Mouse (Mus musculus) lung, embryonic 14.5 days (tissue): Measurements from ENCODE around the gene Retreg3. TPM values are rescaled to one million over a fixed set of nuclear protein-coding genes. Genes with fewer than 3 reads are reported as not detected.
A peak's percentile ranks its signal among the peaks of the same experiment; 100 is the strongest.

Source experiments
- ATAC-seq: fragments of 200-750 bp; cut with Nextera tagmentation; 2 replicates; pipeline ENCODE4 v1.8.0; 2017; ENCODE audit warnings: mild to moderate bottlenecking, moderate TSS enrichment, moderate library complexity; ENCODE audit not compliant: insufficient read depth
- DNase-seq: peaks from one replicate; pipeline ENCODE4 v3.0.0-alpha.2; 2015
- H3K27ac ChIP-seq: fragments of 300-500 bp; sonication (generic); 2 replicates; pipeline ENCODE4 v1.5.1; 2014; ENCODE audit warnings: low read depth, mild to moderate bottlenecking, moderate library complexity
- H3K27me3 ChIP-seq: fragments of 300-500 bp; sonication (generic); 2 replicates; pipeline ENCODE4 v1.6.1; 2014; ENCODE audit warnings: low read length, control low read depth; ENCODE audit not compliant: insufficient read depth
- H3K36me3 ChIP-seq: fragments of 300-500 bp; sonication (generic); 2 replicates; pipeline ENCODE4 v1.6.1; 2014; ENCODE audit warnings: control low read depth; ENCODE audit not compliant: insufficient read depth
- H3K4me1 ChIP-seq: fragments of 300-500 bp; sonication (generic); 2 replicates; pipeline ENCODE4 v1.6.1; 2014; ENCODE audit warnings: antibody characterized with exemption, control low read depth; ENCODE audit not compliant: insufficient read depth
- H3K4me2 ChIP-seq: fragments of 300-500 bp; sonication (generic); 2 replicates; pipeline ENCODE4 v1.6.1; 2014; ENCODE audit warnings: mild to moderate bottlenecking
- H3K4me3 ChIP-seq: fragments of 300-500 bp; sonication (generic); 2 replicates; pipeline ENCODE4 v1.5.1; 2014; ENCODE audit warnings: low read depth, low read length
- H3K9ac ChIP-seq: fragments of 300-500 bp; sonication (generic); 2 replicates; pipeline ENCODE4 v1.6.1; 2014
- H3K9me3 ChIP-seq: fragments of 300-500 bp; sonication (generic); 2 replicates; pipeline ENCODE4 v1.6.1; 2016; ENCODE audit warnings: low read depth, low read length, control low read depth
- CTCF ChIP-seq: IDR thresholded peaks from 2 replicates; pipeline ENCODE4 v1.5.1; 2016; ENCODE audit warnings: antibody characterized with exemption, low read depth
- WGBS: fragments of 180-500 bp; shearing (Covaris S2); extraction: QIAGEN DNeasy Blood & Tissue Kit; methylation state at CpG from one replicate; pipeline ENCODE4 v1.1.7; 2014; 5-methylcytosine and 5-hydroxymethylcytosine counted together
- polyA plus RNA-seq: library from polyadenylated mRNA; unstranded; fragments of >200 nt; fragmentation: Nextera tagmentation; extraction: Ambion mirVana; gene quantifications from 2 replicates; pipeline ENCODE4 v1.2.1, GENCODE M21; 2014

Gene Retreg3
- polyA plus RNA-seq, result 9.3 and 9.4 TPM in 2 replicates

DNA sequence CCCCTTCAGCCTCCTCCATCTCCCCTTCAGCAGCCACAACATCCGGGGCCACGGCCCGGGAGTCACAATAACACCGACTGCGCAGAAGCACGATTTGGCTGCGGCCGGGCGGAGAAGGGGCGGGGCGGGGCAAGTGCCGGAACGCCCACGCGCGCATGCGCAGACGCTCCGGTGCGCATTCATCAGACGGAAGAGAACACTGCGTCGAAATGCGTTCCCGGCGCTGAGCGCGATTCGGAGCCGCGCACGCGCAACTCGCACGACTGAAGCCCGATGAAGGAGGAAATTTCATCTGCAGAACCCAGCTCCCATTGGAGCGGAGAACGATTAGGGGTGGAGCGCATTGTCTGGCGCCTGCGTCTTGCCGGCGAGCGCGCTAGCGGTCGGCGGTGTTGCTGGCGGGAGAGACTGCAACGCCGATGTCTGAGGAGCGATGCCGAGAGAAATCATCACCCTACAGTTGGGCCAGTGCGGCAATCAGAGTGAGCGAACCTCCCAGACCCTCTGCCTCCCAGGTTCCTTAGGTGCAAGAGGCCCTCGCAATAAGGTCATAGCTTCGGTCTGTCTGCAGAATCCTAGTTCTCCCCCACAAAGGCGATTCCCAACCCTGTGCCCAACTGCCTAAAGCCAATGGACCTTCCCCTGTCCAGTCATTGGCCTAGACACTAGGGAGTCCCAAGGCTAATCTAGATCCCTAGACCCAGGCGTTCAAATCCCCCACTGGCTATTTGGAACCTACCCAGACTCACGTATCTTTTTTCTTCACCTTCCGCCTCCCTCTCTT lies at the start of gene Retreg3, which contains the start of gene Tubg1:
Gene Retreg3, minus strand, starts transcription at position 133 of the 784 bp plus-strand sequence.
Gene Tubg1, plus strand, starts transcription at position 178 of the 784 bp plus-strand sequence.
- no peak for TF ChIP-seq CTCF
- Histone ChIP-seq H3K36me3 (peaks cover 31% of the 10 kb centered on the region), H3K4me1 (peaks cover 16% of the 10 kb centered on the region), H3K27me3 (no peaks in the 10 kb centered on the region), H3K9ac (peak within 1 kb of the TSS; percentile 85), H3K27ac (peak within 1 kb of the TSS; percentile 92), H3K9me3 (no peaks in the 10 kb centered on the region), H3K4me2 (peak within 1 kb of the TSS; percentile 96), H3K4me3 (peak within 1 kb of the TSS; percentile 91)
- DNase-seq (peak; percentile 100), ATAC-seq (peak; percentile 96)
- under 1% methylated on average over 61 of the region's 61 CpGs for WGBS

GRCm38 (mm10) chr11:101168301-101168980 lies 48.7 kb upstream of the Retreg3 start:
- DNase-seq, result no peak
- H3K4me3 ChIP-seq, result peak overlapping the region; percentile 65
- H3K9ac ChIP-seq, result no peak overlapping the region
- no peak for TF ChIP-seq CTCF
- no peak overlapping the region for H3K27ac ChIP-seq
- H3K9me3 ChIP-seq, result no peaks in the 10 kb centered on the region
- 71% methylated on average over 18 of the region's 18 CpGs for WGBS
- peaks cover 49% of the 10 kb centered on the region for H3K27me3 ChIP-seq
- H3K4me1 ChIP-seq, result peaks cover 13% of the 10 kb centered on the region
- no peak for ATAC-seq
- peaks cover 48% of the 10 kb centered on the region for H3K36me3 ChIP-seq
- peak overlapping the region; percentile 96 for H3K4me2 ChIP-seq

DNA sequence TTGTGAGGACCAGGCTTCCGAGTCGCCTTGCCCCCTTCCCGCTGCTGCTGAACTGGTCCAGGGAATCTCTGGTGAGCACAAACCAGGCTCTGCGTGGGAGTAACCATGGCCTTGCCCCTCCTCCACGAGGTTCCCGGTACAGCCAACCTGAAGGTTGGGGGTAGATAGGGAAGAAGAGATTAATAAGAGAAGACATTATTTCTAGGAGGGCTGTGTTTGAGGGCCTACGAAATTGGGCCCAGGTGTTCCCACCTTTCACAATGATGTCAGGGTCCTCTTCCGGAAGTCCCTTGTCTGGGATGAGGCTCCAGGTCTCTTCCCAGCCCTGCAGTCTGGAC lies 48.2 kb upstream of the Retreg3 start:
- H3K4me1 ChIP-seq, result peaks cover 8% of the 10 kb centered on the region
- no peak overlapping the region for H3K4me3 ChIP-seq
- H3K4me2 ChIP-seq, result no peak overlapping the region; the same call in 1 of the 2 replicates

DNA sequence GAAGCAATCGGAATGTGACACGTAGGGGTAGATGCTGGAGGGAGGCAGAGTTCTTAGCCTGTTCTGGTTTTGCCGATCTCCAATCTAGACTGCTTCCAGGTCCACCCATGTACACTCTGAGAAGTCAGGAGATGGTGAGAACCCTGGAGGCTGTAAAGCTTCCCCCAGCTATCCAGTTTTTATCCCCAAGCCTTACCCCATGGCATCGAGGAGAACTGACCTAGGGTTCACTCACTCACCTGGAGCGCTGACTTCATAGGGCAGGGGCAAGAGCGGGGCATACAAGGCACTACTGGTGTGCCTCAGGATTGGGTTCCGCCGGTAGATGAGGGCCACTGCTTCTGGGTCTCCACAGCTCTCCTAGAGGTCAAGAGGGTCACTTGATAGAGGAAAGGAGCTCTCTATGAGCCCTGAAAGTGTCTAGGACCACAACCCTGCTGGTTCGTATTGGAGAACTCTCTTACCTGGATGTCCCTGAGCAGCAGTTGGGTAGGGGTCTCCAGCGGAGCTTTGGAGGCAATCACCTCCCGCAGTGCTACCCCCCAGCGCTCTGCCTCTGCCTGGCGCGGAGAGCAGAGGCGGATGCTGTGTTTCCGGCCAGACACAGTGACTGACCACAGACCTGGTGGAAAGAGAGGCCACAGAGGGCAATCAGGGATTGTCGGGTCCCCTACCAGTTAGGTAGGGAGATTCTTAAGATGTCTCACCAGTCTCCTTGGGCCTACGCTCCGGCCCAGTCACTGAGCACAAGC lies 47.7 kb upstream of the Retreg3 start:
- TF ChIP-seq CTCF, result no peak
- Histone ChIP-seq H3K36me3 (peaks cover 58% of the 10 kb centered on the region), H3K4me1 (peaks cover 5% of the 10 kb centered on the region; the same call in 1 of the 2 replicates), H3K9ac (no peak overlapping the region), H3K9me3 (no peaks in the 10 kb centered on the region), H3K27ac (no peak overlapping the region), H3K27me3 (peaks cover 50% of the 10 kb centered on the region), H3K4me3 (no peak overlapping the region), H3K4me2 (no peak overlapping the region; the same call in 1 of the 2 replicates)
- ATAC-seq (no peak), DNase-seq (no peak)
- WGBS, result 74% methylated on average over 19 of the region's 19 CpGs

More for the DNA sequence above, 48.2 kb upstream of the Retreg3 start:
- Histone ChIP-seq H3K9me3 (no peaks in the 10 kb centered on the region), H3K27me3 (peaks cover 50% of the 10 kb centered on the region), H3K27ac (no peak overlapping the region), H3K9ac (no peak overlapping the region), H3K36me3 (peaks cover 53% of the 10 kb centered on the region)
- no peak for DNase-seq
- no peak for ATAC-seq
- 75% methylated on average over 8 of the region's 8 CpGs for WGBS
- TF ChIP-seq CTCF, result no peak

DNA sequence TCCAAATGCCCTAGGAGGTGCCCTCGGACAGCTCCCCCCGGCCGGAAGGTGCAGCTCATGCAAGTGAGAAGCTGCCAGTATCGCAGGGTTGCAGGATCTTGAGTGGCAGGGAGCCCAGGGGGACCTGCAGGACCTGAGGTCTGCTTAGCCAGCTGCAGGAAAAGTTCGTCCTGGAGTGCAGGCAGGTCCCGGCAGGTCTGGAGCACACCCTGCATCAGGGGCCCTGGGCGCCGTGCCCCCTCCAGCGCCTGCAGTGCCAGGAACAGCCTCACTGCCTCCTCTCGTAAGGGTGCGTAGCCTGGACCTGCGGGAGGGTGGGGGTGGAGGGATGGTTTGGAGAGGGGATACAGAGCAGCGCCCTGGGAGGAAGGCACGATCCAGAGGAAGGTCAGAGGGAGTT lies 46.7 kb upstream of the Retreg3 start:
- H3K9me3 ChIP-seq, result no peaks in the 10 kb centered on the region
- H3K4me2 ChIP-seq, result no peak overlapping the region
- H3K4me3 ChIP-seq, result no peak overlapping the region
- peaks cover 5% of the 10 kb centered on the region; the same call in 1 of the 2 replicates for H3K4me1 ChIP-seq
- peaks cover 50% of the 10 kb centered on the region for H3K27me3 ChIP-seq
- no peak for TF ChIP-seq CTCF
- DNase-seq, result no peak
- no peak overlapping the region for H3K27ac ChIP-seq
- ATAC-seq, result no peak
- H3K36me3 ChIP-seq, result peaks cover 68% of the 10 kb centered on the region
- H3K9ac ChIP-seq, result no peak overlapping the region
- WGBS, result 74% methylated on average over 14 of the region's 14 CpGs

DNA sequence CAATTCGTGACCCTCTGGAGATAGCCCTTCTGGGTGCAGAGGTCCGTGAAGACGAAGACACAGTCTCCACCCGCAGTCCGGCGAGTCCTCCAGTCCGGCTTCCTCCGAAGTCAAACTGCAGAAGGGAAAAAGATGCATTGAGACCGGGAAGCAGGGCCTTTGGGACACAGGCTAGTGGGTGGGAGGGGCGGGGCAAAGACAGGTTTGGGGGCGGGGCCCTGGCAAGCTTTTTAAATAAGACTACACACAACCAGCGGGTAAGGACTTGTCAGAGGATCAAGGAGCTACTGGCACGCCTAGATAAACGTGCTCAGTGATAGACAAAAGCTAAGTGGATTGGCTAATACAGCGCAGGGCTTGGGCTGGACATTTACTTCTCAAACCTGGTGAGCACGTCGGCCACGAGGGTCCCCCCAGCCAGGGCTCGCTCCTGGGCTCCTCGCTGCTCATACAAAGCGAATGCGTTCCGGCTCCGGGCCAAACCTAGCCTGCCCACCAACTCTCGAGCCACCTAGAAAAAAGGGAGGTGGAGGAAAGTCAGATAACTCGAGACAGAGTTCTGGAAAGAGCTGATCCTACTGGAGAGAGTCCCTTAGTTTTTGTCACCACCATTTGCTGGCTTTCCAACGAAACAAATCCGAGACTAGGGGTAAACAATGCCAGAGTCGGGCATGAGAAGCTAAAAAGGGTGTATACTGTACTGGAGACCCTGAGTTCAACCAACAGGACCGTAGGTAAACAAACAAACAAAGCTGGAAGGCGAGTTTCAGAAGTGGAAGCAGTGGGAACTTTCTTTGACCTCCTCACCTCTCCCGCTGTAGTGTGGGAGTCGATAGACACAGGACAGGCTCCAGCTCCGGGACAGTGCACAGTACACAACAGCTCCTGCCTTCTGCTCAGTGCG lies 45.2 kb upstream of the Retreg3 start:
- 32% methylated on average over 35 of the region's 35 CpGs for WGBS
- no peak overlapping the region for H3K4me3 ChIP-seq
- peaks cover 5% of the 10 kb centered on the region; the same call in 1 of the 2 replicates for H3K4me1 ChIP-seq
- H3K4me2 ChIP-seq, result peak overlapping the region; percentile 44; the same call in 1 of the 2 replicates
- no peaks in the 10 kb centered on the region for H3K9me3 ChIP-seq
- peak; percentile 47 for DNase-seq
- no peak overlapping the region for H3K9ac ChIP-seq
- no peak for TF ChIP-seq CTCF
- peak overlapping the region; percentile 30; the same call in 1 of the 2 replicates for H3K27ac ChIP-seq
- H3K36me3 ChIP-seq, result peaks cover 71% of the 10 kb centered on the region
- peaks cover 50% of the 10 kb centered on the region for H3K27me3 ChIP-seq
- no peak for ATAC-seq
